Mouse (Mus musculus) olfactory bulb, adult 2 months (tissue): Measurements from ENCODE around the gene Kcnj8.

Experiments
- CTCF ChIP-seq: fragments of 200-500 bp; IDR thresholded peaks from 2 replicates; pipeline ENCODE4 v1.5.1; 2012; ENCODE audit warnings: low read depth, mild to moderate bottlenecking, low read length, moderate library complexity; ENCODE audit not compliant: insufficient read depth
- POLR2A ChIP-seq: fragments of 200-500 bp; IDR thresholded peaks from 2 replicates; pipeline ENCODE4 v1.6.1; 2012; ENCODE audit warnings: mild to moderate bottlenecking, low read depth, low read length, moderate library complexity; ENCODE audit not compliant: insufficient read depth

- TF ChIP-seq CTCF: no peak
- TF ChIP-seq POLR2A: no peak
Observed at GRCm38 (mm10) chr6:142548377-142548776, 23.0 kb downstream of the Kcnj8 start.
